Mouse (Mus musculus): ENCODE data around the gene Usp21. TPM values are rescaled to one million over a fixed set of nuclear protein-coding genes. Genes with fewer than 3 reads are reported as not detected.

The Usp21 gene
- polyA plus RNA-seq, 1 experiment = 47.8 TPM

DNA sequence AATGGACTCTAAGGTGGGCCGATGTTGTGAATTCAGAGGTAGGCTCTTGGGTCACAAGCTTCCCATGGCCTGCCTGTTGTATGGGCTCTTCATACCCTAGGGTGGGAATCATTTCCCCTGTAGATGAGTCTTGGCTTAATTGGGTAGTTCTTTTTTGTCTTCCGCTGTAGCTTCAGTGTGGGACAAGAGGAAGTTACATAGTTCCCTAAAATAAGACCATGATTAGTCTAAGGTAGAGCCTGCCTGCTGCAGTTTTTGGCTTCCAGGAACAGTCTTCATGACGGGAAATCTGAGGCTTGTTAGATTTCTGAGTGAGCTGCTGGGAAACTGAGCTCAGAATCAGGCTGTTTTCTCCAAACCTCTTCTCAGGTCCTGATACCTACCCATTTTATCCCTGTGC, 15.7 kb downstream of the Usp21 start:
- no peak overlapping the region for H3K27ac ChIP-seq (ENCODE audit: insufficient read depth, low read depth, low read length)
- no peak overlapping the region for H3K4me3 ChIP-seq (ENCODE audit: insufficient read depth, low read depth, low read length)
- WGBS = 77% methylated on average over 3 of the region's 3 CpGs
- H3K4me1 ChIP-seq (ENCODE audit: control insufficient read depth, insufficient read depth, low read length) = peaks cover 13% of the 10 kb centered on the region; the same call in 1 of the 2 replicates
- DNase-seq = no peak
- H3K36me3 ChIP-seq (ENCODE audit: control insufficient read depth, insufficient read depth, low read length) = no peaks in the 10 kb centered on the region
- TF ChIP-seq POLR2A (IDR thresholded peaks at IDR 0.05; ENCODE audit: low read depth, low read length) = no peak
- no peak for TF ChIP-seq CTCF (conservative IDR thresholded peaks at IDR 0.05; ENCODE audit: insufficient read depth, insufficient read length, low read depth, low read length)
- H3K27me3 ChIP-seq (replicated peaks; ENCODE audit: control insufficient read depth, insufficient read depth, low read length) = no peaks in the 10 kb centered on the region

- TF ChIP-seq POLR2A (IDR thresholded peaks at IDR 0.05; ENCODE audit: low read depth, low read length) (no peak), CTCF (conservative IDR thresholded peaks at IDR 0.05; ENCODE audit: insufficient read depth, insufficient read length, low read depth, low read length) (no peak)
- H3K27ac ChIP-seq (ENCODE audit: insufficient read depth, low read depth, low read length) = peak overlapping the region; percentile 81; the same call in 1 of the 2 replicates
- 58% methylated on average over 10 of the region's 10 CpGs for WGBS
Observed at GRCm38 (mm10) chr1:171271622-171272021, 16.2 kb downstream of the Usp21 start.

DNA sequence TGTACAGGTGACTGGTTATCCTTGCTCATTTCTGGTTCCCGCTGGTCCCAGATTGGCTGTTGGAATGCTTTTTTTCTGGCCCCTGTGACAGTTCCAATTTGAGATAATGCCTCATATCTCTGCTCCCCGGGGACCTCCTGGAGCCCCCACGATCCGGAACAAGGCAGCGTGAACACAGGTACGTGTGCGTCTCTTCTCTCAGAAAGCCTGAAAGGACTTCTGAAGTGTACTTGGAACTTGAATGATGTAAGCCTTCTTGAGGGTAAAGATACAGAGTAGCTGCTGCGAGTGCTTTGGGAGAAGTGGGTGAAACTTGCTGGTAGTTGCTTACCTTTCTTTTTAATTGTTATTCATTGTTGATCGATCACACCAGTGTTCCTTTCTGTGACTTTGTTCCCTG, 16.6 kb downstream of the Usp21 start:
- H3K4me1 ChIP-seq (ENCODE audit: control insufficient read depth, insufficient read depth, low read length) = peaks cover 13% of the 10 kb centered on the region; the same call in 1 of the 2 replicates
- WGBS = 23% methylated on average over 9 of the region's 9 CpGs
- H3K27me3 ChIP-seq (replicated peaks; ENCODE audit: control insufficient read depth, insufficient read depth, low read length) = no peaks in the 10 kb centered on the region
- H3K27ac ChIP-seq (ENCODE audit: insufficient read depth, low read depth, low read length) = peak overlapping the region; percentile 81
- peak overlapping the region; percentile 91 for H3K4me3 ChIP-seq (ENCODE audit: insufficient read depth, low read depth, low read length)
- no peak for DNase-seq
- TF ChIP-seq POLR2A (IDR thresholded peaks at IDR 0.05; ENCODE audit: low read depth, low read length) = no peak
- TF ChIP-seq CTCF (conservative IDR thresholded peaks at IDR 0.05; ENCODE audit: insufficient read depth, insufficient read length, low read depth, low read length) = no peak
- no peaks in the 10 kb centered on the region for H3K36me3 ChIP-seq (ENCODE audit: control insufficient read depth, insufficient read depth, low read length)

More at GRCm38 (mm10) chr1:171271622-171272021, 16.2 kb downstream of the Usp21 start:
- no peak overlapping the region for H3K4me3 ChIP-seq (ENCODE audit: insufficient read depth, low read depth, low read length)
- no peaks in the 10 kb centered on the region for H3K36me3 ChIP-seq (ENCODE audit: control insufficient read depth, insufficient read depth, low read length)
- no peaks in the 10 kb centered on the region for H3K27me3 ChIP-seq (replicated peaks; ENCODE audit: control insufficient read depth, insufficient read depth, low read length)
- H3K4me1 ChIP-seq (ENCODE audit: control insufficient read depth, insufficient read depth, low read length) = peaks cover 13% of the 10 kb centered on the region; the same call in 1 of the 2 replicates
- no peak for DNase-seq

DNA sequence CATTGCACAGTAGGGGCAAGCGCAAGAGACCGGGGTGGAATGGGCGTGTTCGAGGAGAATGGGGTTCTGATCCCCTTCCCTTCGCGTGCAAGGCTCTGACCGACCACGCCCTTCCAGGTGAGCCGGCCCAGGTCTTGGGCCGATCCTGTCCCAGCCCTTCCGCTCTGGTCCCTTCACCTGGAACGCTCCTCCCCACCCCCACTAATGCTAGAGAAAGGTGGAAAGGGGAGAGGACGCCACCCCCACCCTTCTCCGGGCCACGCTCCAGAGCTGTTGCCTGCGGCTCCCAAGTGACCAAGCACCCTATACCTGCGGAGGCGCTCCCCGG, 17.3 kb downstream of the Usp21 start:
- Histone ChIP-seq H3K27ac (ENCODE audit: insufficient read depth, low read depth, low read length) (peak overlapping the region; percentile 89), H3K4me1 (ENCODE audit: control insufficient read depth, insufficient read depth, low read length) (peaks cover 13% of the 10 kb centered on the region; the same call in 1 of the 2 replicates), H3K36me3 (ENCODE audit: control insufficient read depth, insufficient read depth, low read length) (no peaks in the 10 kb centered on the region), H3K27me3 (replicated peaks; ENCODE audit: control insufficient read depth, insufficient read depth, low read length) (no peaks in the 10 kb centered on the region), H3K4me3 (ENCODE audit: insufficient read depth, low read depth, low read length) (peak overlapping the region; percentile 91)
- peak; percentile 82 for DNase-seq
- 0% methylated on average over 19 of the region's 19 CpGs for WGBS
- TF ChIP-seq POLR2A (IDR thresholded peaks at IDR 0.05; ENCODE audit: low read depth, low read length) = no peak
- no peak for TF ChIP-seq CTCF (conservative IDR thresholded peaks at IDR 0.05; ENCODE audit: insufficient read depth, insufficient read length, low read depth, low read length)

- peak within 1 kb of the TSS; percentile 89 for H3K27ac ChIP-seq (ENCODE audit: insufficient read depth, low read depth, low read length)
- TF ChIP-seq POLR2A (IDR thresholded peaks at IDR 0.05; ENCODE audit: low read depth, low read length) (peak; percentile 96), CTCF (conservative IDR thresholded peaks at IDR 0.05; ENCODE audit: insufficient read depth, insufficient read length, low read depth, low read length) (no peak)
- H3K4me3 ChIP-seq (ENCODE audit: insufficient read depth, low read depth, low read length) = peak within 1 kb of the TSS; percentile 91
- peak; percentile 97 for DNase-seq
- no peaks in the 10 kb centered on the region for H3K27me3 ChIP-seq (replicated peaks; ENCODE audit: control insufficient read depth, insufficient read depth, low read length)
- H3K36me3 ChIP-seq (ENCODE audit: control insufficient read depth, insufficient read depth, low read length) = no peaks in the 10 kb centered on the region
- 5% methylated on average over 36 of the region's 36 CpGs for WGBS
- H3K4me1 ChIP-seq (ENCODE audit: control insufficient read depth, insufficient read depth, low read length) = peaks cover 13% of the 10 kb centered on the region; the same call in 1 of the 2 replicates
Observed at GRCm38 (mm10) chr1:171269848-171270572, 17.8 kb downstream of the Usp21 start, which contains the start of gene B4galt3. TSS of gene B4galt3 (plus strand) at chr1:171270328.

DNA sequence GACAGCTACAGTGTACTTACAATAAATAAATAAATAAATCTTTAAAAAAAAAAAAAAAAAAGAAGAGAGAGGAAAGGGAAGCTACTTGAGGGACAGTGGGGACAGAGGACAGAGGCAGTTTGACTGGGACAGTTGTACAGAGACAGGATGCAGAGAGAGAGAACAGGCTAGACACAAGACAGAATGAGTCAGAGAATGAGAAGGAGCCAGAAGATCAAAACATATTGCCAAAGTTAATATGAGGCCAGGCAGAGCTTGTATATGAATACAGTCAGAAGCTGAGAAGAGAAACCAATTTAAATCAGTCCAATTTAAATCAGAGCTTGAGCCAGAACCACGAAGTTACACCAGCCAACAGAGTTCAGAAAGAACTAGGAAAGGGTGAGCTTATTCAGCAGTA, 19.4 kb downstream of the Usp21 start:
- TF ChIP-seq POLR2A (IDR thresholded peaks at IDR 0.05; ENCODE audit: low read depth, low read length) (no peak), CTCF (conservative IDR thresholded peaks at IDR 0.05; ENCODE audit: insufficient read depth, insufficient read length, low read depth, low read length) (no peak)
- Histone ChIP-seq H3K36me3 (ENCODE audit: control insufficient read depth, insufficient read depth, low read length) (no peaks in the 10 kb centered on the region), H3K4me3 (ENCODE audit: insufficient read depth, low read depth, low read length) (no peak overlapping the region), H3K27me3 (replicated peaks; ENCODE audit: control insufficient read depth, insufficient read depth, low read length) (no peaks in the 10 kb centered on the region), H3K27ac (ENCODE audit: insufficient read depth, low read depth, low read length) (no peak overlapping the region), H3K4me1 (ENCODE audit: control insufficient read depth, insufficient read depth, low read length) (peaks cover 13% of the 10 kb centered on the region; the same call in 1 of the 2 replicates)
- no peak for DNase-seq
- WGBS = 69% methylated on average over 1 of the region's 1 CpGs

DNA sequence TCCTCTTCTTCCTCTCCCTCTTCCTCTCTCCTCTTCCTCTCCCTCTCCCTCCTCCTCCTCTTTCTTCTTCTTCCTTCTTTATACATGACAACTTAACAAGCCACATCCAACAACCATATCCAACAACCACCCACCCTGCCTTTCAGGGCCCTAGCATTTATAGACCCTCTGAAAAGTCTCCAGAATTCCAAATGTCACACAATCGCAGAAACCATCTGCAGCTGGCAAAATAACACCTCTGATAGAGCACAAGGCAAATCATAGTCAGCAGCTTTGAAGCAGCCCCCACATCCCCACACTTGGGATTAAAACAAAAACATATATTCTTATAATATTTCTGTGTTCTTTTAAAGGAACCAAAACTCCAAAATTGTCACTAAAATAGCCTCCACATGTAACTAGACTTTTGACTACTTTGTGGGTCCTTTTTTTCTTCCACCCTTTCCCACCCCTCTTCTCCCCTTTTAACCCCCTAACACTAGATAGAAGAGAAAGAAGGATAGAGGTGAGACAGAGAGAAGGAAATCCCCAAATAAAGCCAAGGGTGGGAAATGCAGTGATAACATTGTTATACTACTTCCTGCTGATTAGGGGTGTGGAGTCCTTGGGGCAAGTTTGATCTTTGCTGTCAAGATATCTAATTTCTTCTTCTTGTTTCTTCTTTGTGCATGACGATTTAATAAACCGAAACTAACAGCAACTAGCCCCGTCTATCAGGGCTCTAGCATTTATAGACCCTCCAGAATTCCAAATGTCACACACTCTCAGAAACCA, 21.6 kb downstream of the Usp21 start:
- peaks cover 7% of the 10 kb centered on the region; the same call in 1 of the 2 replicates for H3K4me1 ChIP-seq (ENCODE audit: control insufficient read depth, insufficient read depth, low read length)
- no peaks in the 10 kb centered on the region for H3K36me3 ChIP-seq (ENCODE audit: control insufficient read depth, insufficient read depth, low read length)
- H3K4me3 ChIP-seq (ENCODE audit: insufficient read depth, low read depth, low read length) = no peak overlapping the region
- H3K27me3 ChIP-seq (replicated peaks; ENCODE audit: control insufficient read depth, insufficient read depth, low read length) = no peaks in the 10 kb centered on the region
- TF ChIP-seq POLR2A (IDR thresholded peaks at IDR 0.05; ENCODE audit: low read depth, low read length) (no peak), CTCF (conservative IDR thresholded peaks at IDR 0.05; ENCODE audit: insufficient read depth, insufficient read length, low read depth, low read length) (no peak)
- 48% methylated on average over 4 of the region's 4 CpGs for WGBS
- no peak for DNase-seq
- H3K27ac ChIP-seq (ENCODE audit: insufficient read depth, low read depth, low read length) = no peak overlapping the region

All from kidney, adult 2 months (tissue).